Mouse (Mus musculus): ENCODE results near the gene Cfap74. TPM values are rescaled to one million over a fixed set of nuclear protein-coding genes. Genes with fewer than 3 reads are reported as not detected.
A peak's percentile ranks its signal among the peaks of the same experiment; 100 is the strongest.
"Not testable (repeated sequence)": the region's sequence is repeated elsewhere in the genome, so short reads cannot be mapped to it uniquely, and the experiment has no call there.

Gene Cfap74
- total RNA-seq, 4 experiments from 2014 or later = 1.0 to 3.4 (median 1.4) TPM

- DNase-seq = no peak
Observed at GRCm38 (mm10) chr4:155408695-155409057, 314 bp upstream of the Cfap74 start.

GRCm38 (mm10) chr4:155412124-155412523, 3.1 kb downstream of the Cfap74 start:
- DNase-seq = no peak

GRCm38 (mm10) chr4:155413641-155414335, 4.8 kb downstream of the Cfap74 start:
- no peak for DNase-seq

GRCm38 (mm10) chr4:155414656-155415235, 5.8 kb downstream of the Cfap74 start:
- no peak for DNase-seq

- no peak for DNase-seq
Observed at GRCm38 (mm10) chr4:155420137-155420536, 11.1 kb downstream of the Cfap74 start.

GRCm38 (mm10) chr4:155421412-155422370, 12.7 kb downstream of the Cfap74 start:
- DNase-seq = not testable (repeated sequence)

- no peak for DNase-seq
Observed at GRCm38 (mm10) chr4:155423988-155424387, 15.0 kb downstream of the Cfap74 start.

GRCm38 (mm10) chr4:155426272-155426671, 17.3 kb downstream of the Cfap74 start:
- DNase-seq = no peak

GRCm38 (mm10) chr4:155428442-155428841, 19.5 kb downstream of the Cfap74 start:
- no peak for DNase-seq

GRCm38 (mm10) chr4:155429202-155429601, 20.2 kb downstream of the Cfap74 start:
- DNase-seq = no peak

- no peak for DNase-seq
Observed at GRCm38 (mm10) chr4:155432358-155432757, 23.4 kb downstream of the Cfap74 start.

- DNase-seq = no peak
Observed at GRCm38 (mm10) chr4:155433993-155434392, 25.0 kb downstream of the Cfap74 start.

- DNase-seq = no peak
Observed at GRCm38 (mm10) chr4:155442808-155443207, 33.8 kb downstream of the Cfap74 start.

GRCm38 (mm10) chr4:155451597-155451996, 42.6 kb downstream of the Cfap74 start:
- no peak for DNase-seq

GRCm38 (mm10) chr4:155458575-155458974, 49.6 kb downstream of the Cfap74 start:
- DNase-seq = no peak

GRCm38 (mm10) chr4:155463050-155463449, 54.1 kb downstream of the Cfap74 start:
- DNase-seq = no peak

- no peak for DNase-seq
Observed at GRCm38 (mm10) chr4:155463611-155464010, 54.6 kb downstream of the Cfap74 start.

- DNase-seq = no peak
Observed at GRCm38 (mm10) chr4:155464061-155464460, 55.1 kb downstream of the Cfap74 start.

- no peak for DNase-seq
Observed at GRCm38 (mm10) chr4:155465607-155466006, 56.6 kb downstream of the Cfap74 start.

- no peak for DNase-seq
Observed at GRCm38 (mm10) chr4:155466080-155466479, 57.1 kb downstream of the Cfap74 start.

GRCm38 (mm10) chr4:155467237-155468010, 58.4 kb downstream of the Cfap74 start:
- DNase-seq = no peak

- peak; percentile 38 for DNase-seq
Observed at GRCm38 (mm10) chr4:155468952-155469351, 60.0 kb downstream of the Cfap74 start, which contains the start of gene Tmem52. Tmem52 (plus strand) TSS chr4:155469114.
